Mouse (Mus musculus) adrenal gland, postnatal 25 days (tissue): ENCODE data around the gene Rbl2. TPM values are rescaled to one million over a fixed set of nuclear protein-coding genes. Genes with fewer than 3 reads are reported as not detected.

Experiments used
- DNase-seq: peaks from one replicate; pipeline ENCODE4 v3.0.0; 2021; ENCODE audit warnings: mixed read lengths
- total RNA-seq: library from RNA; stranded (reverse); gene quantifications from 2 replicates; pipeline ENCODE4 v1.2.3, GENCODE M21; 2021

The Rbl2 gene
- total RNA-seq, 1 experiment from 2014 or later, result 55.8 TPM

DNA sequence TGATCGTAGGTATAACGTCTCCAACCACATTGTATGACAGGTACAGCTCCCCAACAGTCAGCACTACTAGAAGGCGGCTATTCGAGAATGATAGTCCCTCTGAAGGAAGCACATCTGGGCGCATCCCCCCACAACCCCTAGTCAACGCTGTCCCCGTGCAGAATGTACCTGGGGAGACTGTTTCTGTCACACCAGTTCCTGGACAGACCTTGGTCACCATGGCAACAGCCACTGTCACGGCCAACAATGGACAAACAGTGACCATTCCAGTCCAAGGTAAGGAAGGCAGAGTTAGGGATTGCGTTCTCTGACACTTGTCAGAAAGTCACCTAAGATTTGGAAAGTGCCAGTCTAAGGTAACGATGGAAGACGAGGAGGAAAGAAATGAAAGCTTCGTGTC, 36.4 kb downstream of the Rbl2 start:
- no peak for DNase-seq

DNA sequence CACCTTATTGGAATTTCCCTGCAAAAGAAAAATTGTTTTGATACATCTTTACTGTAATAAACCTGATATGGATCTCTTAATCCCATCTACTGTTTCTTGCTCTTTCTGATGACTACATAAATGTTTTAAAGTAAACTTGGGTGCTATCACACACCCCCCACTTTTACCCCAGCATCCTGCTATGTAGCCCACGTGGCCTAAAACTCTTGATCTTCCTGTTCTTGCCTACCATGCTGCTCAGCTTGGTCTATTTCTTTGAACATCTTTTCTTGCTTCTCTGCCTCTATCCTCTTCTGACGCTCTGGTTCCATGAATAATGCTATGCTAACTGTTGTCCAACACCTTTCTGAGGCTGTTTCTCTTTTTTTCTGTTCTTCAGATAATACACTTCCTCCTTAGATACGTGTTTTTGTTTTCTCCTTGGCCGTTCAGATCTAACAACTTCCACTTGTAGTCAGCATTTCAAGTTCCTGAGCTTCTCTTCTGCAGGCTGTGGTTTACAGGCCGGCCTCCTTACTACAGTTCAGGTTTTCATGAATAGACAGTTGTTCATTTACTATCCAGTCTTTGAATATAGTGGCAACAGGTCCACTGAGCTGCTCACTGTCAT, 42.1 kb downstream of the Rbl2 start:
- DNase-seq, result no peak

DNA sequence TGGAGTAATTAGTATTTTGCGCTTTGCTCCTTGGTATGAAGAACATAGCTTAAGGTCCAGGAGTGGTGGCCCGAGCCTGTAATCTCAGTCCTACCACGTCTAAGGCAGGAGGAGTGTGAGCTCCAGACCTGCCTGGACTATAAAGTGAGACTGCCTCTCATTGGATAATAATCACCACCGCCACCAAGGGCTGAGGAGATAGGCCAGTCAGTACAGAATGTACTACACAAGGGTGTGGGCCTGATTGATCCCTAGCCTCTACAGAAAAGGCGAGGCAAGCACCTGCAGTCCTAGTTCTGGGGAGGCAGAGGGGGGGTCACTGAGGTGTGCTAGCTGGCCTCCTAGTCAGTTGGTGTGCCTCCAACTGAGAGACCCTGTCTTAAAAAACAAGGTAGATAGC, 44.6 kb downstream of the Rbl2 start:
- DNase-seq, result no peak

GRCm38 (mm10) chr8:91114910-91115309, 45.1 kb downstream of the Rbl2 start:
- DNase-seq, result no peak

DNA sequence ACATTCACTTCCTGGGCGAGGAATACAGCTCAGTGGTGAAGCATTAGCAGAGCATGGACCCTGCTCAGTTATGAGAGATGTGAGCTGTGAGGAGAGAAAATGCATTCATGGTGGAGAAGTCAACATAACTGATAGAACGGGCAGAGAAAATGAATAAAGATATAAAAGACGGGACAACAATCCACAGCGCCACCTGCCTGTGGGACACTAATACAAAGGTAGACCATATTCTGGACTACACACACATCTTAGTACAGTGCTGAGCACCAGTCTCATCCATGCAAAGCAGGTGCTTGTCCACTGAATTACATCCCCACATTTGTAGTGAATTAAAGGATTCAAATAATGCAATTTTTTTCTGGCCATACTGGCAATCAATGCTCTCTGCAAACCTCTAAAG, 47.7 kb downstream of the Rbl2 start:
- no peak for DNase-seq

GRCm38 (mm10) chr8:91118131-91118530, 48.3 kb downstream of the Rbl2 start:
- no peak for DNase-seq

DNA sequence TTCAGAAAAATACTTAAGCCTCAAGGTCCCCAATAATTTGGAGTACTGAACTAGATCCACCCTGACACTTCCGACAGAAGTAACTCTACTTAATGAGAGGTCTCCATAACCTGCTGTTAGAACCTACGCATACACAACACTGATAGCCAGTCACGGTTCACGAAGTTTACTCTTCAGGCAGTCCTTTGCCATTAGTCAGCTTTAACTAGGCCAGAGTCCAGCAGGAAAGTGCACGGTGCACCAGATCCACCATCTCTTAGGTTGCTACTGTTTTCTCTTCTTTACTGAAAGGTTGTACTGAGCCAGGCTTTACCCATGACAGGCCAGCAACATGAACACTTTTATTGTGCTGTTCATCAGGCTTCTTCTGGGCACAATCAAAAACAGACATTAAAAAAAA, 54.5 kb downstream of the Rbl2 start:
- DNase-seq, result no peak

DNA sequence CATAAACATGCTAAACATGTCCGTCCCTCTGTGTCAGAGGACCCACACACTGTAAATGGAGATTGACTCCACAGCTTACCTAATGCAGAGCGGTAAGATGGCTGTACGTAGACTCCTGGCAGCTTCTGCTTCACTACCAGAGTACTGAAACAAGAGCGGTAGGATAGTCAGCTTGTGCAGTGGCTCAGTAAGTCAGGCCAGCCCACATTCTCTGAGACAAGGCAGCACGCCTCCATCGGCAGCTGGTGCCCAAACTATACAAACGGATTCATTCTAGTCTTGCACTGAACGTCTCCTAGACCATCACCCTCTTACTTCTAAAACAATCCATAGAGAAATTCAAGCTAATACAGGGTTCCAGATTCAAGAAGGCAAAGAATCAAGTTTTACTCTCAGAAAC, 56.9 kb downstream of the Rbl2 start:
- no peak for DNase-seq

DNA sequence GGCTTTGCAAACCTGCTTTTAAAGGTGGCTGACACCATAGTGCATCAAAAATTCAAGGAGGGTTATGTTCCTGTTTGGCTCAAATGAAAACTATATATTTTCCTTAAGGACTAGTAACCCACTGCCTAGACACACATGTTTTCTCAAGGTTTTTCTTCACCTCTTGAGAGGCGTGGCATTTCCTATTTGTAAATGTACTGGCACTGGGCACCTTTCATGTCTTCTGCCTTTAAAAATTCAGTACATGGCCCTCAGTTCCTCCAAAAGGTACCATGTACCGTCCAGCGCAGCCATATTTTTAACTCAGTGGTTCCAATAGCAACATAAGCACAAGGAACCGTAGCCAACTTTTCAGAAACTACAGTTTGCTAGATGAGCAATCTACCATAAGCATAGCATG, 62.9 kb downstream of the Rbl2 start:
- no peak for DNase-seq

DNA sequence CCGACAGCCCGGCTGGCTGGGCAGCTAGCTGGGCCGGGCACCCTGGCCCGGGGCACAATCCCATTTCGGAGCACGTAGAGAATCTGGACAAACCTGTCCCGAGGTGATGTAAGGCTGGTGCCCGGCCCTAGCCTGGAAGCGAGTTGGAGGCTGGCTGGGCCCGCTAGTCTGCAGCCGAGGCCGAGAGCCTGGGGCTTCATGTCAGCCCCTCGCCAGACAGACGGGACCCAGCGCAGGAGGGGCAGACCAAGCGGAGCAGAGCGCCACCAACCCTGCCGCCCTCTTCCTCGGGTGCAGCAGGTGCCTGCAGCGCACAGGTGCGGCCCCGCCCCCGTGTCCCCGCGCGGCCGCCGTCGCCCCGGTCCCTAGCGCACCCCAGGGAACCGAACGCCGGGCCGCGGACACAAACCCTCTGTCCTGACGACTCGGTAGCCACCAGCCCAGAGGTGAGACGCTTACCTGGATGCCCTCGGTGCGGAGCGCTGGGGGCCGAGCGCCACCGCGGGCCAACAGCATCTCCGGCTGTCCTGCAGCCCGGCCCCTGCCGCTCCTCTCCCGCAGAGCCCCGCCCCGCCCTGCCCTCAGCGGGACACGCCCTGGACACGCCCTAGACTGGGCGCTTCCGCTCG, 63.7 kb downstream of the Rbl2 start:
- no peak for DNase-seq

GRCm38 (mm10) chr8:91134070-91134475, 64.2 kb downstream of the Rbl2 start:
- DNase-seq, result peak; percentile 98

GRCm38 (mm10) chr8:91134659-91135058, 64.8 kb downstream of the Rbl2 start:
- no peak for DNase-seq

DNA sequence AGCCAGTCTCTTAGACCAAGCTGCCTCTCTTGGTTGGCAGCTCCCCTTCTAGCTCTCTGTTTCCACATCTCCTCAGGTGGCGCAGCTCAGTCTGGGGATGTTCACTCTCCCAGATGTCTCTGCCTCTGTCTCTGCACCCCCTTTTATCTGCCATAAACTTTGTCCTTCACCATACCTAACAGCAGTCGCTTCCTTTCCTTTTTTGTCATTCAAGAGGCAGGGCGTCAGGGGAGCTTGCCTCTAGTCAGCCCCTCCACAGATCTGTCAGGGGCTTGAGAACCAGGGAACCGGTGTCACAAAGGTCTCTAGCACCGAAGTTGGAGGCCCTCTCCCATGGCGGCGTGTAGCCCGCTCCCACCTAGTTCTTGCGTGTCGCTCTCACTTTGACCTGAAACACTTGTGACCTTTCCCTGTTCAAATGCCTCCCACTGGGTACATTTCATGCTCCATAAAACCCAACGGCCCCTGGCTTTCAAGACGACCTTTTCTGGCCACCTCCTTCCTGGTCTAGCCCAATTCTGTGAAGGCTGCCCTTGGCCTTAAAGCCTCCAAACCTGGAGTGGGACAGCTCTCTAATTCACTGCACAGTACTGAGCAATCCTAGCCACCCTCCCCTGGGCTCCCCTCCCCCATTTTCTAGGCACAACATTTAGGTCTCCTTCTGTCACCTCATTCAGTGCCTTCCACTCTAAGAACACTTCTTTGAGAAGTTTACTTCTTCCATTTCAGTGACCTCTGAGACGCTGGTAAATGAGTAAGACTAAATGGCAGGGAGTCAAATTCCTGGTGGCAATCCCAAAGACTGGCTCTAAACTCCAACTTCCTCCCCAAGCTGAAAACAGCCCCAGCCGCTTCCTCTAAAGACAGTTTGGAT, 65.7 kb downstream of the Rbl2 start:
- no peak for DNase-seq

GRCm38 (mm10) chr8:91140828-91141227, 71.0 kb downstream of the Rbl2 start:
- DNase-seq, result no peak

GRCm38 (mm10) chr8:91147715-91148114, 77.9 kb downstream of the Rbl2 start:
- DNase-seq, result no peak

GRCm38 (mm10) chr8:91148643-91149178, 78.9 kb downstream of the Rbl2 start:
- peak; percentile 7 for DNase-seq

GRCm38 (mm10) chr8:91149298-91149697, 79.4 kb downstream of the Rbl2 start:
- DNase-seq, result no peak

- no peak for DNase-seq
These were observed 81.7 kb downstream of the Rbl2 start for GRCm38 (mm10) chr8:91151531-91151930.

GRCm38 (mm10) chr8:91153831-91154230, 84.0 kb downstream of the Rbl2 start:
- DNase-seq, result no peak

DNA sequence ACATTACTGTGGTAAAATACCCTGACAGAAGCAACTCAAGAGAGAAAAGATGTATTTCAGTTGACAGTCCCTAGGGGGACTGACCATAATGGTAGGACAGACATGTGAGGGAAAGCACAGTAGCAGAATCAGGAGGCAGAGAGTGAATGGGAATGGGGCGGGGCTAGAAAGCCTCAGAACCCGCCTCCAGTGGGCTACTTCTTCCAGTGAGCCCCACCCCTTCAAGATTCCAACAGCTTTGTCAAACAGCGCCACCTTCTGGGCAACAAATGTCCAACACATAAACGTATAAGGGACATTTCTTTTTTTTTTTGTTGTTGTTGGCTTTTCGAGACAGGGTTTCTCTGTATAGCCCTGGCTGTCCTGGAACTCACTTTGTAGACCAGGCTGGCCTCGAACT, 84.7 kb downstream of the Rbl2 start:
- DNase-seq, result no peak

DNA sequence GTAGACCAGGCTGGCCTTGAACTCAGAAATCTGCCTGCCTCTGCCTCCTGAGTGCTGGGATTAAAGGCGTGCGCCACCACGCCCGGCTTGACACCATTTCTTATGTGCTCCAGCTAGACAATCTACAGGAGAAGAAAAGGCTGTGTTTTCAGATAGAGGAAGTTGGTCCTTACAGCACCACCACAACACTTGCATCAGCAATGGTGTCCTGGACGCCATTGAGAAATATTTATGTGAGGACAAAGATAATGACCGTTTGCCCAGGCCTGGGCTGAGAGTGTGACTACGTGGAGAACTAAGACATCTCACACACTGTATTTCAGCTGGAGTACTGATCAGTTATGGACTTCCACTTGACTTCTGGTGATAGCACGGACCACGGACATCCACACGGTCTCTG, 88.8 kb downstream of the Rbl2 start:
- DNase-seq, result no peak

GRCm38 (mm10) chr8:91159959-91160800, 90.3 kb downstream of the Rbl2 start:
- no peak for DNase-seq
